Mouse (Mus musculus) megakaryocyte, embryonic 14.5 days (primary cell): ENCODE results near the gene Amt.

Source experiments
- FLI1 ChIP-seq: IDR thresholded peaks from 2 replicates; pipeline ENCODE4 v1.6.1; 2012; ENCODE audit warnings: low read length, inconsistent platforms, mixed read lengths
- GATA1 ChIP-seq: IDR thresholded peaks from 3 replicates; pipeline ENCODE4 v1.6.1; 2012; ENCODE audit warnings: mixed read lengths, low read length, inconsistent platforms, borderline replicate concordance

- no peak for TF ChIP-seq GATA1
- TF ChIP-seq FLI1, result no peak
Measured at GRCm38 (mm10) chr9:108347024-108347423, 50.4 kb downstream of the Amt start.
